Mouse (Mus musculus) gastrocnemius, postnatal 14 days (tissue): ENCODE data around the gene Fmo1. TPM values are rescaled to one million over a fixed set of nuclear protein-coding genes. Genes with fewer than 3 reads are reported as not detected.

Experiments used
- DNase-seq: peaks from one replicate; pipeline ENCODE4 v3.0.0; 2021; ENCODE audit warnings: mixed read lengths
- intact Hi-C: fragments of 180-260 bp; cut with DNase I; formaldehyde crosslinking; loops from one replicate; pipeline ENCODE4 v1.15.1; 2025; ENCODE audit warnings: low total_unique reads
- long read RNA-seq, 2 experiments: library from polyadenylated mRNA; stranded (forward); transcript quantifications; one replicate each; pipeline ENCODE4 v2.0.0; 2021
- total RNA-seq, 2 experiments: library from RNA; stranded (reverse); gene quantifications; 2 replicates each; pipeline ENCODE4 v1.2.3; 2021

Gene Fmo1
- 10 to 100 TPM; 16.2 to 23.7 TPM for total RNA-seq
- long read RNA-seq, experiment 1, partial matches to known transcripts = 5 of 9 reads
- long read RNA-seq, experiment 1, other reads (novel, unspliced or antisense) = 4 of 9 reads
- long read RNA-seq, experiment 2, partial matches to known transcripts = 4 of 11 reads
- long read RNA-seq, experiment 2, other reads (novel, unspliced or antisense) = 4 of 11 reads

- no peak for DNase-seq
- intact Hi-C loops = no loop called here
Observed at GRCm38 (mm10) chr1:162866280-162866681, at the start of gene Fmo1. Gene Fmo1 (minus strand): TSS chr1:162866610.

GRCm38 (mm10) chr1:162914932-162915556, 48.6 kb upstream of the Fmo1 start:
- no peak for DNase-seq
- intact Hi-C loops = no loop called here

GRCm38 (mm10) chr1:162912085-162912484, 45.7 kb upstream of the Fmo1 start:
- intact Hi-C loops = no loop called here
- DNase-seq = no peak

GRCm38 (mm10) chr1:162901879-162902278, 35.5 kb upstream of the Fmo1 start:
- intact Hi-C loops = loop anchor here (10.0 kb wide), 1 partner anchor 153 kb away; no protein-coding TSS in a partner anchor
- no peak for DNase-seq

- DNase-seq = peak; percentile 30
- intact Hi-C loops = no loop called here
Observed at GRCm38 (mm10) chr1:162897838-162898811, 31.7 kb upstream of the Fmo1 start, which contains the start of gene Fmo2. Gene Fmo2 (minus strand): TSS chr1:162898726.

GRCm38 (mm10) chr1:162895900-162896299, 29.5 kb upstream of the Fmo1 start:
- intact Hi-C loops = no loop called here
- peak; percentile 62 for DNase-seq

- intact Hi-C loops = no loop called here
- DNase-seq = no peak
Observed at GRCm38 (mm10) chr1:162893014-162893413, 26.6 kb upstream of the Fmo1 start.

GRCm38 (mm10) chr1:162891980-162892451, 25.6 kb upstream of the Fmo1 start:
- no peak for DNase-seq
- intact Hi-C loops = no loop called here

- intact Hi-C loops = no loop called here
- no peak for DNase-seq
Observed at GRCm38 (mm10) chr1:162888646-162889045, 22.2 kb upstream of the Fmo1 start.

GRCm38 (mm10) chr1:162887644-162888043, 21.2 kb upstream of the Fmo1 start:
- DNase-seq = no peak
- intact Hi-C loops = no loop called here

- intact Hi-C loops = no loop called here
- DNase-seq = no peak
Observed at GRCm38 (mm10) chr1:162886138-162886816, 19.9 kb upstream of the Fmo1 start.

GRCm38 (mm10) chr1:162882681-162883080, 16.3 kb upstream of the Fmo1 start:
- intact Hi-C loops = no loop called here
- no peak for DNase-seq

GRCm38 (mm10) chr1:162879595-162880369, 13.4 kb upstream of the Fmo1 start:
- intact Hi-C loops = no loop called here
- peak; percentile 64 for DNase-seq

- intact Hi-C loops = no loop called here
- DNase-seq = no peak
Observed at GRCm38 (mm10) chr1:162875091-162875490, 8.7 kb upstream of the Fmo1 start.

GRCm38 (mm10) chr1:162871701-162872311, 5.4 kb upstream of the Fmo1 start:
- DNase-seq = no peak
- intact Hi-C loops = no loop called here

GRCm38 (mm10) chr1:162870978-162871377, 4.6 kb upstream of the Fmo1 start:
- no peak for DNase-seq
- intact Hi-C loops = no loop called here

GRCm38 (mm10) chr1:162867396-162867795, 986 bp upstream of the Fmo1 start:
- no peak for DNase-seq
- intact Hi-C loops = no loop called here

GRCm38 (mm10) chr1:162865493-162865830, 948 bp downstream of the Fmo1 start:
- intact Hi-C loops = no loop called here

More at GRCm38 (mm10) chr1:162865493-162865830, 948 bp downstream of the Fmo1 start:
- no peak for DNase-seq
